Mouse (Mus musculus) stomach, postnatal 0 days (tissue): ENCODE measurements at regions not wholly inside any gene's neighbourhood (a gene's known extent, or its start where the extent isn't known, plus 50 kb on each side); places are given as distances from the start of the nearest gene placed in this dataset.

Experiments
- CTCF ChIP-seq: IDR thresholded peaks from 2 replicates; pipeline ENCODE4 v1.5.1; 2016; ENCODE audit warnings: antibody characterized with exemption, low read depth, mild to moderate bottlenecking, moderate library complexity
- EP300 ChIP-seq: optimal IDR thresholded peaks from 2 replicates; pipeline ENCODE3; 2016; ENCODE audit warnings: antibody characterized with exemption

- no peak for TF ChIP-seq CTCF
- no peak for TF ChIP-seq EP300
Measured at GRCm38 (mm10) chr1:91659486-91659885, 119.1 kb downstream of the Asb1 start.
